Mouse (Mus musculus): ENCODE measurements around the gene Ss18l1.
A peak's percentile ranks its signal among the peaks of the same experiment; 100 is the strongest.

Gene Ss18l1

GRCm38 (mm10) chr2:180042256-180042857 is at the start of gene Ss18l1, which contains the start of gene Psma7:
Gene Ss18l1 (plus strand): TSS chr2:180042509.
Gene Psma7 (minus strand): TSS chr2:180042433.
- peak; percentile 87 to 91 for DNase-seq (ENCODE audit: low spot score in 2 of 2)

GRCm38 (mm10) chr2:179993071-179993470 is 49.2 kb upstream of the Ss18l1 start:
- DNase-seq (ENCODE audit: low spot score in 2 of 2) = no peak

GRCm38 (mm10) chr2:179998431-179998830 is 43.9 kb upstream of the Ss18l1 start:
- DNase-seq (ENCODE audit: low spot score in 2 of 2) = no peak

GRCm38 (mm10) chr2:180001635-180002034 is 40.7 kb upstream of the Ss18l1 start:
- no peak for DNase-seq (ENCODE audit: low spot score in 2 of 2)

- no peak for DNase-seq (ENCODE audit: low spot score in 2 of 2)
These were observed 36.5 kb upstream of the Ss18l1 start for GRCm38 (mm10) chr2:180005656-180006351.

- DNase-seq (ENCODE audit: low spot score in 2 of 2) = no peak
These were observed 35.8 kb upstream of the Ss18l1 start for GRCm38 (mm10) chr2:180006352-180007017.

GRCm38 (mm10) chr2:180010686-180011085 is 31.6 kb upstream of the Ss18l1 start:
- no peak for DNase-seq (ENCODE audit: low spot score in 2 of 2)

- no peak for DNase-seq (ENCODE audit: low spot score in 2 of 2)
These were observed 30.9 kb upstream of the Ss18l1 start for GRCm38 (mm10) chr2:180011370-180011769.

GRCm38 (mm10) chr2:180013686-180014085 is 28.6 kb upstream of the Ss18l1 start:
- DNase-seq (ENCODE audit: low spot score in 2 of 2) = no peak

- no peak for DNase-seq (ENCODE audit: low spot score in 2 of 2)
These were observed 24.7 kb upstream of the Ss18l1 start for GRCm38 (mm10) chr2:180017632-180018031.

GRCm38 (mm10) chr2:180018573-180018972 is 23.7 kb upstream of the Ss18l1 start:
- no peak for DNase-seq (ENCODE audit: low spot score in 2 of 2)

GRCm38 (mm10) chr2:180020091-180020661 is 22.1 kb upstream of the Ss18l1 start:
- no peak for DNase-seq (ENCODE audit: low spot score in 2 of 2)

- no peak for DNase-seq (ENCODE audit: low spot score in 2 of 2)
These were observed 21.4 kb upstream of the Ss18l1 start for GRCm38 (mm10) chr2:180020919-180021318.

GRCm38 (mm10) chr2:180022751-180023150 is 19.6 kb upstream of the Ss18l1 start:
- DNase-seq (ENCODE audit: low spot score in 2 of 2) = no peak

GRCm38 (mm10) chr2:180024401-180025098 is 17.8 kb upstream of the Ss18l1 start, which contains the start of gene Lsm14b:
Gene Lsm14b (plus strand): TSS chr2:180024987.
- DNase-seq (ENCODE audit: low spot score in 2 of 2) = peak; percentile 98 to 99

GRCm38 (mm10) chr2:180025135-180025860 is 17.0 kb upstream of the Ss18l1 start:
- peak in 1 of 2 experiments; percentile 65 for DNase-seq (ENCODE audit: low spot score in 2 of 2)

GRCm38 (mm10) chr2:180025861-180026200 is 16.5 kb upstream of the Ss18l1 start:
- DNase-seq (ENCODE audit: low spot score in 2 of 2) = no peak

GRCm38 (mm10) chr2:180027768-180028167 is 14.5 kb upstream of the Ss18l1 start:
- DNase-seq (ENCODE audit: low spot score in 2 of 2) = no peak

- no peak for DNase-seq (ENCODE audit: low spot score in 2 of 2)
These were observed 11.0 kb upstream of the Ss18l1 start for GRCm38 (mm10) chr2:180031270-180031669.

GRCm38 (mm10) chr2:180032925-180033324 is 9.4 kb upstream of the Ss18l1 start:
- DNase-seq (ENCODE audit: low spot score in 2 of 2) = no peak

- no peak for DNase-seq (ENCODE audit: low spot score in 2 of 2)
These were observed 8.4 kb upstream of the Ss18l1 start for GRCm38 (mm10) chr2:180033956-180034355.

Data from frontal cortex, postnatal 10 days (tissue).